Mouse (Mus musculus): Measurements from ENCODE around the gene Chp2. TPM values are rescaled to one million over a fixed set of nuclear protein-coding genes. Genes with fewer than 3 reads are reported as not detected.

Chp2 gene
- polyA plus RNA-seq, 1 experiment, result 5.7 TPM

DNA sequence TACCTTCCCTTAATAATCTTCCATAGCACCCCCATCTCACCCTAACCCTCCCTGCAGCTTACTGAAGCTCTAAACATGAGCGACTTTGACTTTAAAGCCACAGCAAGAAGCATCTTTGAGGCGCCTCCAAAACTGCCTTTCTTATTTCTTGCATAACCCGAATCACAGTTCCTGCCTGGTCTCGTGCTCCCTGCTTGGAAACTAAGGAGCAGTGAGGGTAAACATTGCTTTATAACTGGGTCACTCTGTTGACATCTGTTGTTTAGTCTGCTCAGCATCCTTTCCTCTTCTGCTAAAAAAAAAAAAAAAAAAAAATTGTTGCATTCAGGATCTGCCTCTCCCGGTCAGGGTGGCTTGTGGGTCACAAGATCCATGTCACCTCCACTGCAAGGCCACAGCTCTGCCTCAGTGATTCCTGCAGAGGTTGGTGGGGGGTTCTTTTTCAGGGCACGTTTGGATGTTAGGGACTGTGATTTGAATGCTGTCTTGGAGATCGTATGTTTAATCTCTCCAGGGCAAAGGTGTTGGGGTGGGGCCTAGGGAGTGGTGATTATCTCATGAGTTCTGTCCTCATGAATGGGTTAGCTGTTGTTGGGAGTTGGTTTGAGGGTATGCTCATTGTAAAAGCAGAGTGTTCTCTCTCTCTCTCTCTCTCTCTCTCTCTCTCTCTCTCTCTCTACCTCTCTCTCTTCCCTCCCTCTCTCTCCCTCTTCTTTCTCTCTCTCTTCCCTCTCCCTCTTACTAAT, 10.8 kb upstream of the Chp2 start:
- Histone ChIP-seq H3K4me3 (ENCODE audit: control insufficient read depth, insufficient read depth, low read length) (no peak overlapping the region), H3K4me1 (replicated peaks; ENCODE audit: control insufficient read depth, insufficient read depth, low read length) (no peaks in the 10 kb centered on the region), H3K27ac (ENCODE audit: control insufficient read depth, insufficient read depth, low read length) (no peak overlapping the region), H3K36me3 (ENCODE audit: control insufficient read depth, insufficient read depth, low read length) (no peaks in the 10 kb centered on the region), H3K27me3 (ENCODE audit: control insufficient read depth, insufficient read depth, low read length) (no peaks in the 10 kb centered on the region)
- 70% methylated on average over 7 of the region's 7 CpGs for WGBS
- TF ChIP-seq POLR2A (IDR thresholded peaks at IDR 0.05; ENCODE audit: control insufficient read depth, extremely low read depth, insufficient read depth, low read length, poor library complexity), result no peak
- TF ChIP-seq CTCF (IDR thresholded peaks at IDR 0.05; ENCODE audit: borderline replicate concordance, control insufficient read depth, extremely low read depth, insufficient read depth, low read length, poor library complexity), result no peak
- no peak for DNase-seq

DNA sequence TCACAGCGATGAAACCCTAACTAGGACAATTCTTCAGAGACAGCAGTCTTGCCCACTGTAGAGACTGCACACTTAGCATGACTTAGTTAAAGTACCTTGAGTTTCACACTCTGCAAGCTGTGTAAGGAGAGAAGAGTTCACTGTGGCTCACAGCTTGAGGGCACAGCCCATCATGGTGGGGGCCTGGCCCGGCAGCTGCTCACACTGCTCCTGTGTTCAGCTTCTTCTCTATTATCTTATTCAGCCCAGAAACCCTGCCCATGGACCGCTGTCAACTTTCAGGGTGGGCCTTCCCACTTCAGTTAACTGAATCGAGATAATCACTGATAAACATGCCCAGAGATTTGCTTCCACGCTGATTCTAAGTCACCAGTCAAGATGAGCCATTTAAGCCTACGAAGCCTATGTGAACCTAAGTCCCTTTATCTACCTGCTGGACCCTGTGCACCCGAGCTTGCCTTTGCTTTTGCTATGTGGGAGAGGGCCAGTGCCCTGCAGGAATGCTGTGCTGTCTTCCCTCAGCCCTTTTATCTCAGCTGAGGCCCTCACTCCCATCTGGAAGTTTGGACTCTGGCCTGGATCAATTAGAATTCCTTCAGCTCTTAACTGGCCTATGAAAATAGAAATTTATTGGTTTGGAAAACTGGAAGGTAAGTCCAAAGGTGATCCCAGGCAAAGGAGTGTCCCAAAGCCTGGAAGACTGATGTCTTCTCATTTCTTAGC, 6.9 kb downstream of the Chp2 start:
- no peaks in the 10 kb centered on the region for H3K27me3 ChIP-seq (ENCODE audit: control insufficient read depth, insufficient read depth, low read length)
- H3K4me1 ChIP-seq (replicated peaks; ENCODE audit: control insufficient read depth, insufficient read depth, low read length), result no peaks in the 10 kb centered on the region
- WGBS, result 88% methylated on average over 7 of the region's 7 CpGs
- no peak overlapping the region for H3K27ac ChIP-seq (ENCODE audit: control insufficient read depth, insufficient read depth, low read length)
- TF ChIP-seq POLR2A (IDR thresholded peaks at IDR 0.05; ENCODE audit: control insufficient read depth, extremely low read depth, insufficient read depth, low read length, poor library complexity) (no peak), CTCF (IDR thresholded peaks at IDR 0.05; ENCODE audit: borderline replicate concordance, control insufficient read depth, extremely low read depth, insufficient read depth, low read length, poor library complexity) (no peak)
- DNase-seq, result no peak
- H3K4me3 ChIP-seq (ENCODE audit: control insufficient read depth, insufficient read depth, low read length), result no peak overlapping the region
- H3K36me3 ChIP-seq (ENCODE audit: control insufficient read depth, insufficient read depth, low read length), result no peaks in the 10 kb centered on the region

DNA sequence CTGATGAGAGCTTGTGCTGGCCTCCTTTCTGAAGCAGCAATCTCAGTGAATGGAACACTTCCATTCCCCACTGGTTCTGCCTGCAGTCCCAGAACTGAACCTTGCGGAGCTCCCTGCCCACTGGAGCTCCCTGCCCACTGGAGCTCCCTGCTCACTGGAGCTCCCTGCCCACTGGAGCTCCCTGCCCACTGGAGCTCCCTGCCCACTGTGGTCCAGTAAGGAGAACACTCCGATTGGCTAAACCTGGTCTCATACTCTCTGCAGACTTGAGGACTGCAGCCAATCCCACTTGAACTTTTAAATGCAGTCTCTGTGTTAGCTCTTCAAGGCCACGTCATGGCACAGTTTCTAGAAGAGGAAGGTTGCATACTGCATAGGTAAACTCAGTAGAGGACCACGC, 7.4 kb downstream of the Chp2 start:
- no peaks in the 10 kb centered on the region for H3K4me1 ChIP-seq (replicated peaks; ENCODE audit: control insufficient read depth, insufficient read depth, low read length)
- H3K4me3 ChIP-seq (ENCODE audit: control insufficient read depth, insufficient read depth, low read length), result no peak overlapping the region
- no peaks in the 10 kb centered on the region for H3K27me3 ChIP-seq (ENCODE audit: control insufficient read depth, insufficient read depth, low read length)
- H3K36me3 ChIP-seq (ENCODE audit: control insufficient read depth, insufficient read depth, low read length), result no peaks in the 10 kb centered on the region
- WGBS, result 96% methylated on average over 4 of the region's 4 CpGs
- no peak for DNase-seq
- H3K27ac ChIP-seq (ENCODE audit: control insufficient read depth, insufficient read depth, low read length), result no peak overlapping the region
- TF ChIP-seq POLR2A (IDR thresholded peaks at IDR 0.05; ENCODE audit: control insufficient read depth, extremely low read depth, insufficient read depth, low read length, poor library complexity) (no peak), CTCF (IDR thresholded peaks at IDR 0.05; ENCODE audit: borderline replicate concordance, control insufficient read depth, extremely low read depth, insufficient read depth, low read length, poor library complexity) (no peak)

DNA sequence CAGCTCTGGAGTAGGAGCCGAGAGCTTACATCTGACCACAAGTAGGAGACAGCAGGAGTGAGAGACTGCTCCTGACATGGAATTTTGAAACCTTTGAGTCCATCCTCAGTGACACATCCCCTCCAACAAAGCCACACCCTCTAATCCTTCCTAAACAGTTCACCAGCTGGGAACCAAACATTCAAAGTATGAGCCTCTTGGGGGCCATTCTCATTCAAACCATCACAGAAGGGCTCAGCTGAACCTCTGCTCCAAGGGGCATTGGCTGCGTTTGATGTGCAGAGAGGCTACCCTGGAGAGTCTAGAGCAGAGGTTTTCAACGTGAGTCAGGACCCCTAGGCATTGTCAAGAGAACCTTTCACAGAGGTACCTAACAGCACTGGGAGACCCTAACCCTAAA, 10.0 kb downstream of the Chp2 start:
- no peaks in the 10 kb centered on the region for H3K36me3 ChIP-seq (ENCODE audit: control insufficient read depth, insufficient read depth, low read length)
- H3K27me3 ChIP-seq (ENCODE audit: control insufficient read depth, insufficient read depth, low read length), result no peaks in the 10 kb centered on the region
- H3K27ac ChIP-seq (ENCODE audit: control insufficient read depth, insufficient read depth, low read length), result no peak overlapping the region
- no peaks in the 10 kb centered on the region for H3K4me1 ChIP-seq (replicated peaks; ENCODE audit: control insufficient read depth, insufficient read depth, low read length)
- WGBS, result 80% methylated on average over 3 of the region's 3 CpGs
- H3K4me3 ChIP-seq (ENCODE audit: control insufficient read depth, insufficient read depth, low read length), result no peak overlapping the region
- no peak for DNase-seq
- TF ChIP-seq POLR2A (IDR thresholded peaks at IDR 0.05; ENCODE audit: control insufficient read depth, extremely low read depth, insufficient read depth, low read length, poor library complexity), result no peak
- TF ChIP-seq CTCF (IDR thresholded peaks at IDR 0.05; ENCODE audit: borderline replicate concordance, control insufficient read depth, extremely low read depth, insufficient read depth, low read length, poor library complexity), result no peak

DNA sequence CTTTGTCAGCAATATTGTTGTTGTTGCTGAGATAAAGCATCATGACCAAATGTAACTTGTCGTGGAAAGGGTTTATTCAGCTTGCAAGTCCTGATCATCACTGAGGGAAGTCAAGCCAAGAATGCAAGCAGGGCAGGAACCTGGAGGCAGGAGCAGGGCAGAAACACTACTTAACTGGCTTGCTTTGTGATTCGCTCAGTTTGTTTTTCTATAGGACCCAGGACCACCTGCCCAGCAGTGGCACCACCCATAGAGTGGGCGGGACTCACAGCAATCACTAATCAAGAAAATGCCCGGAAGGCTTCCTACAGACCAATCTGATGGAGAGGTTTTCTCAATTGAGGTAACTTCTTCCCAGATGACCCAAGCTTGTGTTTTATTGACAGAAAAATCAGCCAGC, 10.6 kb downstream of the Chp2 start:
- no peaks in the 10 kb centered on the region for H3K36me3 ChIP-seq (ENCODE audit: control insufficient read depth, insufficient read depth, low read length)
- no peak overlapping the region for H3K4me3 ChIP-seq (ENCODE audit: control insufficient read depth, insufficient read depth, low read length)
- no peaks in the 10 kb centered on the region for H3K27me3 ChIP-seq (ENCODE audit: control insufficient read depth, insufficient read depth, low read length)
- no peaks in the 10 kb centered on the region for H3K4me1 ChIP-seq (replicated peaks; ENCODE audit: control insufficient read depth, insufficient read depth, low read length)
- H3K27ac ChIP-seq (ENCODE audit: control insufficient read depth, insufficient read depth, low read length), result no peak overlapping the region
- no peak for DNase-seq
- TF ChIP-seq CTCF (IDR thresholded peaks at IDR 0.05; ENCODE audit: borderline replicate concordance, control insufficient read depth, extremely low read depth, insufficient read depth, low read length, poor library complexity) (no peak), POLR2A (IDR thresholded peaks at IDR 0.05; ENCODE audit: control insufficient read depth, extremely low read depth, insufficient read depth, low read length, poor library complexity) (no peak)
- WGBS, result 96% methylated on average over 4 of the region's 4 CpGs

DNA sequence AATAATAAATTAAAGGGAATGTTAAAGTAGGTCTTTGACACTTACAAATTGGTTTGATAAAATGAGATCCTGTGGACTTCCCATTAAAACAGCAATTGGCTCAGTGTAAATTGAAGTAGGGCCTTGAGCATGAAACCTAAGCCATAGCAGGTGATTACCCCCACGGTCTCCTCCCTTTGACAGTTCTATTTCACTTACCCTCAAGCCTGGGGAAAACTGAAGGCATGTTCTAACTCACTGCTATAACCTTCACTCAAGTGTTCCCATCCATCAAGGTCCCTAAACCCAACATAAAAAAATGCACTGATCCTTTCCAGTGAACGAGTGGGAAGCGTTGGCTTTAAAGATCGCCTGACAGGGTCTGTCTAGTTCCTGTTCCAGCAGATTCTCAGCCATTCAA, 11.6 kb downstream of the Chp2 start:
- Histone ChIP-seq H3K36me3 (ENCODE audit: control insufficient read depth, insufficient read depth, low read length) (no peaks in the 10 kb centered on the region), H3K27ac (ENCODE audit: control insufficient read depth, insufficient read depth, low read length) (no peak overlapping the region), H3K27me3 (ENCODE audit: control insufficient read depth, insufficient read depth, low read length) (no peaks in the 10 kb centered on the region), H3K4me3 (ENCODE audit: control insufficient read depth, insufficient read depth, low read length) (no peak overlapping the region), H3K4me1 (replicated peaks; ENCODE audit: control insufficient read depth, insufficient read depth, low read length) (no peaks in the 10 kb centered on the region)
- TF ChIP-seq POLR2A (IDR thresholded peaks at IDR 0.05; ENCODE audit: control insufficient read depth, extremely low read depth, insufficient read depth, low read length, poor library complexity), result no peak
- TF ChIP-seq CTCF (IDR thresholded peaks at IDR 0.05; ENCODE audit: borderline replicate concordance, control insufficient read depth, extremely low read depth, insufficient read depth, low read length, poor library complexity), result no peak
- no peak for DNase-seq
- 84% methylated on average over 4 of the region's 4 CpGs for WGBS

Data from thymus, adult 2 months (tissue).